Comparison of ENCODE assay signal across 14 mouse cellular contexts in the genomic region with DNA sequence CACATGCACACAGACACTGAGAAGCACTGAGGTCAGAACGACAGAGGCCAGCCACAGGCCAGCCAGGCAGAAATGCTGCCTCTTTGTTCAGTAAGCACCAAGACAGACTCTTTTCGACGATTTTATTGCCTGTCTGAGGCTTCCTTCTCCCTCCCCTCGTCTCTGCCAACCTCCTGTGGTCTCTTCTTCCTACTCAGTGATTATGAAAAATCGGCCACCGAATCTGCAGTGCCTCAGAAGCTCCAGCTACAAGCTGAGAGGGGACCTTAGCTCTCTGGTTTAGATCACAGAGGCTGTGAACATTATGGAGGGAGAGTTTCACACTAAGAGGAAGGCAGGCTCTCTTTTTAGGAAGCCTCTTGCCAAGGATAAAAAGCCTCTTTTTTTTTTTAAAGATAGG.
A peak's percentile ranks its signal among the peaks of the same experiment; 100 is the strongest.
DNase-seq lines count a peak whose midpoint lies in the region; ATAC-seq and TF ChIP-seq lines count a peak whose summit lies in the region.
"Had no signal": no experiment of that assay in that cellular context is flagged by ENCODE, and none has a peak within 500 bp of the region (broad histone marks: within the 10 kb centered on the region; RNA-seq: fewer than 3 reads in every experiment).

No protein-coding gene starts in this region.

- no peak overlapping the region for H3K4me2 ChIP-seq in intestine, embryonic 16.5 days (ENCODE audit: low read depth, low read length)
- H3K4me2 ChIP-seq in intestine, embryonic 15.5 days (replicated peaks), result no peak overlapping the region
- H3K4me2 ChIP-seq: embryonic facial prominence, embryonic 12.5 days; neural tube, embryonic 12.5 days had no signal

- TF ChIP-seq CTCF in testis, adult 2 months (IDR thresholded peaks at IDR 0.05; ENCODE audit: control insufficient read depth, insufficient read depth, insufficient replicate concordance, low read depth, low read length), result no peak

- H3K9me3 ChIP-seq in heart, embryonic 10.5 days, result no peaks in the 10 kb centered on the region
- no peaks in the 10 kb centered on the region for H3K9me3 ChIP-seq in intestine, embryonic 16.5 days (ENCODE audit: control insufficient read depth, low read length)
- no peaks in the 10 kb centered on the region for H3K9me3 ChIP-seq in intestine, embryonic 15.5 days
- H3K9me3 ChIP-seq: embryonic facial prominence, embryonic 12.5 days; neural tube, embryonic 12.5 days had no signal

- peaks cover 39% of the 10 kb centered on the region for H3K4me1 ChIP-seq in heart, embryonic 10.5 days
- peaks cover 8% of the 10 kb centered on the region for H3K4me1 ChIP-seq in intestine, embryonic 16.5 days (ENCODE audit: control insufficient read depth, insufficient read depth, low read length)
- H3K4me1 ChIP-seq in intestine, embryonic 15.5 days (replicated peaks), result 0 out of 2 replicates have a peak, but pooled peaks cover 5% of the 10 kb centered on the region
- H3K4me1 ChIP-seq in testis, adult 2 months (ENCODE audit: control insufficient read depth, insufficient read depth, low read length), result no peaks in the 10 kb centered on the region; the same call in 1 of the 2 replicates

- peak overlapping the region; percentile 86 for H3K27ac ChIP-seq in heart, embryonic 10.5 days
- H3K27ac ChIP-seq in intestine, embryonic 16.5 days (ENCODE audit: low read length), result 0 out of 2 replicates have a peak overlapping the region, but pooled peaks have one; percentile 8
- no peak overlapping the region for H3K27ac ChIP-seq in intestine, embryonic 15.5 days
- peak overlapping the region; percentile 15; the same call in 1 of the 2 replicates for H3K27ac ChIP-seq in testis, adult 2 months (ENCODE audit: control insufficient read depth, insufficient read depth, low read depth, low read length)
- H3K27ac ChIP-seq: embryonic facial prominence, embryonic 12.5 days; liver, embryonic 14.5 days; neural tube, embryonic 12.5 days had no signal

- H3K4me3 ChIP-seq in heart, embryonic 10.5 days, result no peak overlapping the region
- no peak overlapping the region for H3K4me3 ChIP-seq in intestine, embryonic 16.5 days (ENCODE audit: low read length)
- H3K4me3 ChIP-seq in intestine, embryonic 15.5 days (replicated peaks), result no peak overlapping the region
- H3K4me3 ChIP-seq in testis, adult 2 months (ENCODE audit: control insufficient read depth, low read depth, low read length), result no peak overlapping the region
- H3K4me3 ChIP-seq: embryonic facial prominence, embryonic 12.5 days; neural tube, embryonic 12.5 days had no signal

- no peak for TF ChIP-seq POLR2A in testis, adult 2 months (IDR thresholded peaks at IDR 0.05; ENCODE audit: control insufficient read depth, low read depth, low read length)

- H3K36me3 ChIP-seq in heart, embryonic 10.5 days, result peaks cover 36% of the 10 kb centered on the region; the same call in 1 of the 2 replicates
- no peaks in the 10 kb centered on the region for H3K36me3 ChIP-seq in intestine, embryonic 16.5 days (ENCODE audit: control insufficient read depth, insufficient read depth, low read length)
- no peaks in the 10 kb centered on the region for H3K36me3 ChIP-seq in intestine, embryonic 15.5 days
- no peaks in the 10 kb centered on the region for H3K36me3 ChIP-seq in testis, adult 2 months (ENCODE audit: control insufficient read depth, insufficient read depth, low read length)
- H3K36me3 ChIP-seq: embryonic facial prominence, embryonic 12.5 days; neural tube, embryonic 12.5 days had no signal

- DNase-seq in heart, embryonic 10.5 days (ENCODE audit: low spot score), result no peak
- DNase-seq in heart, adult 9 months (ENCODE audit: low spot score in 2 of 2), result no peak
- no peak for DNase-seq in testis, postnatal 10 days (ENCODE audit: low spot score)
- no peak for DNase-seq in spleen, postnatal 10 days (ENCODE audit: low spot score in 2 of 2)
- DNase-seq: adrenal gland, postnatal 25 days; cerebellum, adult 11-12 months; kidney, adult 18-20 months; thymus, postnatal 4 days had no signal

- WGBS in heart, embryonic 10.5 days, result 38% methylated on average over 6 of the region's 6 CpGs
- 26% methylated on average over 6 of the region's 6 CpGs for WGBS in intestine, embryonic 16.5 days
- 16% methylated on average over 6 of the region's 6 CpGs for WGBS in intestine, embryonic 15.5 days

- no peak for ATAC-seq in intestine, embryonic 16.5 days
- no peak for ATAC-seq in intestine, embryonic 15.5 days

- H3K9ac ChIP-seq in intestine, embryonic 16.5 days (ENCODE audit: low read depth, low read length), result no peak overlapping the region
- no peak overlapping the region for H3K9ac ChIP-seq in intestine, embryonic 15.5 days
- H3K9ac ChIP-seq: embryonic facial prominence, embryonic 12.5 days; liver, embryonic 14.5 days; neural tube, embryonic 12.5 days had no signal

- no peaks in the 10 kb centered on the region for H3K27me3 ChIP-seq in heart, embryonic 10.5 days (ENCODE audit: insufficient read depth, poor library complexity, severe bottlenecking)
- H3K27me3 ChIP-seq in intestine, embryonic 16.5 days (replicated peaks; ENCODE audit: control insufficient read depth, insufficient read depth, low read length), result no peaks in the 10 kb centered on the region
- H3K27me3 ChIP-seq in intestine, embryonic 15.5 days (replicated peaks), result no peaks in the 10 kb centered on the region
- H3K27me3 ChIP-seq in testis, adult 2 months (ENCODE audit: control insufficient read depth, insufficient read depth, low read length), result no peaks in the 10 kb centered on the region
- H3K27me3 ChIP-seq: embryonic facial prominence, embryonic 12.5 days; neural tube, embryonic 12.5 days had no signal
